Mouse (Mus musculus) C2C12 (cell line): ENCODE measurements around the gene Olfr697.
"Not testable (repeated sequence)": the region's sequence is repeated elsewhere in the genome, so short reads cannot be mapped to it uniquely, and the experiment has no call there.

Source experiments
- CEBPB ChIP-seq: IDR thresholded peaks from one replicate; pipeline ENCODE4 v1.6.1; 2011; ENCODE audit warnings: low read depth, mild to moderate bottlenecking, control low read depth, moderate library complexity
- CTCF ChIP-seq: IDR thresholded peaks from one replicate; pipeline ENCODE4 v1.5.1; 2011; ENCODE audit not compliant: control insufficient read depth, insufficient read depth, insufficient read length
- FOSL1 ChIP-seq: IDR thresholded peaks from one replicate; pipeline ENCODE4 v1.8.0; 2011; ENCODE audit warnings: mild to moderate bottlenecking, low read length; ENCODE audit not compliant: poor library complexity, insufficient read depth, severe bottlenecking
- MAX ChIP-seq: IDR thresholded peaks from one replicate; pipeline ENCODE4 v1.6.1; 2011; ENCODE audit warnings: mild to moderate bottlenecking, control low read depth
- MYOD1 ChIP-seq: IDR thresholded peaks from one replicate; pipeline ENCODE4 v1.6.1; 2011; ENCODE audit warnings: low read depth; ENCODE audit not compliant: control insufficient read depth, insufficient read length
- MYOG ChIP-seq: IDR thresholded peaks from one replicate; pipeline ENCODE4 v1.6.1; 2011; ENCODE audit not compliant: control insufficient read depth, insufficient read length; ENCODE audit errors: extremely low read depth
- USF1 ChIP-seq: IDR thresholded peaks from one replicate; pipeline ENCODE4 v1.6.1; 2011; ENCODE audit warnings: low read depth, mild to moderate bottlenecking, control low read depth, moderate library complexity

DNA sequence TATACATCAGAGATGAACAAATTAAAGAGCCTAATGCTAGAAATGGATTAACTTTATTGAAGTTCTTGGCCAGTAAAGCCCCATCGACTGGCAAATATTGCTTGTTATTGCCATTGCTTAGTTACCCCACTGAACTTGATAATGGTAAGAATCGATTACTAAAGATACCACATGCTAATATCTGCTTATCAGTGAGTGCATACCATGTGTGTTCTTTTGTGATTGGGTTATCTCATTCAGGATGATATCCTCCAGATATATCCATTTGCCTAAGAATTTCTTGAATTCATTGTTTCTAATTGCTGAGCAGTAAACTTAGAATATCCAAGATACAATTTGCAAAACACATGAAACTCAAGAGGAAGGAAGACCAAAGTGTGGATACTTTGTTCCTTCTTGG is 16.6 kb downstream of the Olfr697 start:
- not testable (repeated sequence) for TF ChIP-seq USF1, CTCF, CEBPB, FOSL1, MYOG, MAX, MYOD1
